Mouse (Mus musculus) layer of hippocampus, adult 2 months (tissue): ENCODE results near the gene Cped1. TPM values are rescaled to one million over a fixed set of nuclear protein-coding genes. Genes with fewer than 3 reads are reported as not detected.
A peak's percentile ranks its signal among the peaks of the same experiment; 100 is the strongest.

Experiments used
- DNase-seq, 2 experiments: peaks; one replicate each; pipeline ENCODE4 v3.0.0; 2022; ENCODE audit warnings: low spot score in 2 of 2
- H3K27ac ChIP-seq: fragments of 200-600 bp; 2 replicates; pipeline ENCODE4 v1.8.1; 2022
- H3K4me3 ChIP-seq: fragments of 200-600 bp; 2 replicates; pipeline ENCODE4 v1.8.1; 2022; ENCODE audit warnings: mild to moderate bottlenecking
- CTCF ChIP-seq: fragments of 200-600 bp; conservative IDR thresholded peaks from 2 replicates; pipeline ENCODE4 v1.8.1; 2022; ENCODE audit warnings: antibody characterized with exemption, mild to moderate bottlenecking, moderate library complexity
- total RNA-seq, 2 experiments: library from RNA; stranded (reverse); gene quantifications; 2 replicates each; pipeline ENCODE4 v1.2.3; 2021

The Cped1 gene
- total RNA-seq, 2 experiments from 2014 or later, result 2.5 to 3.5 TPM

DNA sequence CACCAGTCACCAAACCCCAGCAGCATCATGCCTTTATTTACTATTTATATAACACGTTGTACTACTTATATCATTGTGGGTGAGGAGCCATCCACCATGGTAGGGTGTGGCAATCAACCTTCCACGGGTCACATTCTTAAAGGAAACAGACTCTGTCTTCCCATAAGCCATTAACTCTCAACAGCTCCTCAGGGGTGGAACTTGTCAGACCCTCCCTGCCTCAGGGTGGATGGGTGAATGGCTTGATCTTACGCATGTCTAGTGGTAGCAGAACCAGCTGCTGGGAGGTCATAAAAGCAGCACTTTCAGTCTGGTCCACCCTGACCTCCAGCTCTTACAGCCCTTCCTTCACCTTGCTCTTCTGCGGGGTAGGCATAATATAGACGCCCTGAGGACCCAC is 100.3 kb downstream of the Cped1 start:
- Histone ChIP-seq H3K4me3 (no peak overlapping the region), H3K27ac (no peak overlapping the region)
- TF ChIP-seq CTCF, result no peak
- DNase-seq, result no peak

DNA sequence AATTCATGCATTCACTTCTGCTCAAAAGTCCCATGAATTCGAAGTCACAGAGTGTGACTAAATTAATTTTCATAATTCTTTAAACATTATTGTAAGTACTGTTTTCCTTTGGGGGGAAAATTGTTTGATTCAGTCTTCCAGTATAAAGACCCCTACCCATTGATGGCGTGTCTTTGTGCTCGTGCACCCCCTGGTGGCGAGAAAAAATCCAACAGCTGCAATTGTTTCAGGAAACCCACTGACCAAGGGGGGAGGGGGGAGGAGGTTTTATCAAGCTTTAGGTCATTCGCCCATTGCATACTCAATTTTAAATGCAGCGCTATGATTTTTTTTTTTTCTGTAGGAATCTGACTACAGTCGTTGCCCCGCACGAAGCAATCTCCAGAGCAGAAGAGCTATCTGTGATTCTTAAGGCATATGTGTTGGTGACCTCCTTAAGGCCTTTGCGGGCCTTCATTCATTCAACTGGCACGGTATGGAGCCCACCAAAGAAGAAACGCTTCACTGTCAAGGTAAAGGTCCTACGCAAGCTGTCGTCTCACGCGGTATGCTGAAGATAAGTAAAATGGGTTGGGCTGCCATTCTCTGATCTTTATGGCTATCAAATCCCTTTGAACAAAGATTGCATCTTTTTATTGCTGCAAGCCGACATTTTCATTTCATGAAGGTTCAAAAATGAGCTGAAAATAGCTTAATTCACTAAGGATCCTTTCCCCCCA is 102.8 kb downstream of the Cped1 start:
- peak; percentile 76 for TF ChIP-seq CTCF
- H3K4me3 ChIP-seq, result no peak overlapping the region
- DNase-seq, result no peak
- no peak overlapping the region for H3K27ac ChIP-seq

DNA sequence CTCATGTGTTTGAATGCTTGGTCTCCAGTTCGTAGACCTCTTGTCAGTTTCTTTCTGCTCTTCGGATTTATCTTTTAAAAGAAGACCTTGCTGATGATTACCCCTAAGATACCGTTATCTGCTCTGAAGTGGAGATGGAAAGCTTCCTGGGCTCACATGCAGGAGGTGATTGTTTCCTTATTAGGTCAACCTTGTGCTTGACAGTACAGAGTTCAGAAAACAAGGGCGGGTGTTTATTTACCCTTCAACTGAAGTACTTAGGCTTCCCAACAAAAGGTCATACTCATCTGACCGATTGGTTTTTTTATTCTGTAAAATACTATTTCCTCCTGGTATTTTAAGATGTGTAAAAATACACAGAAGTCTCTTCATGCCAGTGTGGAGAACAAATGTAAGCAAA is 106.1 kb downstream of the Cped1 start:
- Histone ChIP-seq H3K4me3 (no peak overlapping the region), H3K27ac (no peak overlapping the region)
- DNase-seq, result no peak
- no peak for TF ChIP-seq CTCF

DNA sequence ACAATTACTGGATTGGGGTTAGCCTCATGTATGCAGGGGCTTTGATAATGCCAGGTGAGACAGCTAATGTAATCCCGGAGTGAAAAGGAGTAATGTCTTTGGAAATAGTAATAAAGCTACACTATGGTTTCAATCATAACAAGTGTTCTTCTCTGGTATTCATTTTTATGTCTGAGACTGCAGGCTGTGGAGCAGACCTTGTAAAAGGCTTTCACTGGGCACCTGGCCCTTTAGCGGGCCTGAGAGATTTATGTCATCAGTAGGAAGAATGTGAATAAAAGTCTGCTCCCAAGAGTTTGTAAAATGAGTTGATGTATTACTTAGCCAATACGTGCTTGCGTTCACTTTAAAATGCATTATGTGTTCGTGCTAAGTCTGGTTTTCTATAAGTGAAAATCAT is 108.1 kb downstream of the Cped1 start:
- H3K4me3 ChIP-seq, result no peak overlapping the region
- no peak overlapping the region for H3K27ac ChIP-seq
- DNase-seq, result no peak
- TF ChIP-seq CTCF, result no peak

DNA sequence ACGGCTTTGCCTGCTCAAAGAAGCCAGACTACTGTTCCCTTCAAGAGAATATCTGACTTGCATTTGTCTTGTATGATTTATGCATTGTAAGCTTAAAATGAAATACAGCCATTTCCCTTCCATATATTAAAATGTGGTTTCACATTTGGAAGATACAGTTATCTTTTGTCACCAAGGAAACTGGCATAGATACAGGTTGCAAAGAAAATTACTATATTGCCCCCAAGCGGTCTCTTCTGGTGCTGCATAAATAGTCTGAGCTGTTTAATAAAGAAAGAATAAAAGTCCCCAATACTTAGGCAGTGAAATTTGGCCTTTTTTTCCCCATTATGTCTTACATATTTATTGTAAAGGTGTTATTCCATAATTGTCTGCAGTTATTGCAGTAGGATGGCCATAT is 112.0 kb downstream of the Cped1 start:
- Histone ChIP-seq H3K27ac (no peak overlapping the region), H3K4me3 (peak overlapping the region; percentile 23)
- peak; percentile 47 to 56 for DNase-seq
- TF ChIP-seq CTCF, result peak; percentile 87

DNA sequence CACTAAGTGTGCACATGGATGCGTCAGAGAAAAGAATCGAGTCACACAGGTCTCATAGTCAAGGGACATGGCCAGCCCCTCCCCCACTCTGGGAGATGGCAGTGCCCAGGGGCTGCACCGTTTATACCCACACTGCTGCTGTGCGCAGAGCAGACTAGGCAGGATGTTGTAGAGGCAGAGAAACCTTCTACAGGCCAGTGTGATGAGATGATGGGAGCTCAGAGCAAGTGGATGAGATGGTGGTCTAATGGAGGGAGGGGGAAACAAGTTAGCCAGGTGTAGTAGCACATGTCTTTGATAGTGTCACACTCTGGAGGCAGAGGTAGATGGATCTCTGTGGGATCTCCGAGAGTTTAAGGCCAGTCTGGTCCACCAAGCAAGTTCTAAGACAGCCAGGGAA is 114.1 kb downstream of the Cped1 start:
- no peak for TF ChIP-seq CTCF
- Histone ChIP-seq H3K27ac (no peak overlapping the region), H3K4me3 (no peak overlapping the region)
- no peak for DNase-seq

DNA sequence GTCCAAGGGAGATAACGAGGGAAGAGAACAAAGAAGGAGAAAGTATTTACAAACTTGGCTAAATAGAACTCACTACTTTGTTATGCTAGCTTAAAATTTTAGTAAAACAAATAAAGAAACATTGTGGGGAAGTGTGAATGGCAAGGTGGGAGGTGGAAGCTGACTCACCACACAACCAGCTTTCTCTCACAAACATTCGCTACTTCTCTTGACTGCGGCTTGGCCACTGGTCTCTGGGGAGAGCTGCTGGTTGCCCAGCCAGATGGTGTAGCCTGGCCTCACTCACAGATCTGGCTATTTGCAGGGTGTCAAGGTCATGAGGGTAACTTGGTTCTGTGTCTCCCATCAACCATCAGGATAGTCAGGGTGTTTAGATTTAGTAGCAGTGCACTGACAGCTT is 116.2 kb downstream of the Cped1 start:
- H3K4me3 ChIP-seq, result no peak overlapping the region
- DNase-seq, result no peak
- TF ChIP-seq CTCF, result no peak
- no peak overlapping the region for H3K27ac ChIP-seq

DNA sequence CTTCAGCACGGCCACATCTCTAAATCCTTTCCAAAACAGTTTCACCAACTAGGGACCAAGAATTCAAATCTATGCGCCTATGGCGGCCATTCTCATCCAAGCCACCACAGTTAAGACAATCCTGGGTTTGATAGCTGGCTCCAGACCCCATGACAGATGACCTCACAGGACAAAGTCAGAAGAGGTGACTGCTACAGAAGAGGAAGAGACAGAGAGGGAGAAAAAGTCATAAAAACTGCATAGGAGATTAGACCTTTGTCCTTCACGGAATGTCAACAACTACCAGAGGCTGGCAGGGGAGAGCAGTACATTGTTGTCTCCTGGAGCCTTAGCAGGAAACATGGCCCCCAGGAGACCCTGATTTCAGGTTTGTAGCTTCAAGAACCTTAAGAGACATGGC is 117.0 kb downstream of the Cped1 start:
- TF ChIP-seq CTCF, result no peak
- Histone ChIP-seq H3K4me3 (no peak overlapping the region), H3K27ac (no peak overlapping the region)
- DNase-seq, result no peak

DNA sequence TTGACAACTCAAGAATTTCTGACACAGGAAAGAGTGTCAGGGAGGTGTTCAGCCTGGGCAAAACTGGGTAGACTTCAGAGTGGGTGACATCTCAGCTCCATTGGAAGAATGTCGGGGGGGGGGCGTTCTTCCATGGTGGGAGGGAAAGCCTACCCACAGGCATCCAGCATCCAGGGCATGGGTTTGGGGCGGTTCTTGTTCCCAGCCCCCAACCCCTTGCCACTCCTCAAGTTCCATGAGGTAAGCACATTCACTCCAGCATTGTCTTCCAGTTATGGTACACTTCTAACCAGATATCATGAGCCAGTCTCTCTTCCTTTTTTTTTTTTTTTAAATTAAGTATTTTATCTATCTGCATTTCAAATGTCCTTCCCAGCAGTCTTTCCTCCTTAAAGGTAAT is 118.0 kb downstream of the Cped1 start:
- TF ChIP-seq CTCF, result no peak
- H3K27ac ChIP-seq, result no peak overlapping the region
- no peak for DNase-seq
- H3K4me3 ChIP-seq, result no peak overlapping the region

DNA sequence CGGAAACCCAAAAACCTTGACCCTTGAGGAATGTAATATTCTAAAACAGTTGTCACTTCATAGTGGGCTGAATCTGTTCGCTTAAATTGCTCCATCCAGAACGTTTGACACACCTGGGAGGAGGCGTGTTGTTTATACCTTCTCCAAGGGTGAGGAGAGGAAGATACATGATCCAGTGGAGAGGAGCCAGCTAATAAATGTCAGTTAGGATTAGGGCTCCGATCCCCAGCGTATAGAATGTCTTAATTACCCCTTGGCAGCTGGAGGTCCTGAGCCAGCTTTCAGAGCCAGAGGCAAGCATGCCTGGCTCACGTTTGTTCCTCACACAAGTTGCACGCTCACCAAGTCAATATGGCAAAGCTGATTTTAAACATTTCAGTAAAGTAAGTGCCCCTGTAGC is 118.5 kb downstream of the Cped1 start:
- no peak overlapping the region for H3K4me3 ChIP-seq
- no peak for DNase-seq
- TF ChIP-seq CTCF, result no peak
- no peak overlapping the region for H3K27ac ChIP-seq

DNA sequence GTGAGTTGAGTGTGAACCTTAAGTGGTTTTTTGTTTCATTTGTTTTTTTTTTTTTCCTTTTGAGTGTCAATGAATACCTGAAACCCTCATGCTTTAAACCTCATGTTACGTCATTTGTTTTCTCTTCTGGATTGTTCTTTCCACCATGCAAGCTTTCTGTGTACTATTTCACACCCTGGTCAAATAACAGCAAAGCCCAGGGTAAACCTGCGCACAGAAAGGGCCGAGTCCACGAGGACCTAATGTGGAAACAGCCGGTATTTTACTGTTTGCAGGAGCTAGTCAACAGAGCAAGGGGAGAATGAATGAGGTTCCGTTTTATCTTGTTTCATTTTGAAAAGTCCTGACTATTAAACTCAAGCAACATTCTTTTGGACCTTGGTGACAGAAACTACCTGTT is 128.4 kb downstream of the Cped1 start:
- DNase-seq, result no peak
- TF ChIP-seq CTCF, result no peak
- H3K4me3 ChIP-seq, result no peak overlapping the region
- no peak overlapping the region for H3K27ac ChIP-seq

DNA sequence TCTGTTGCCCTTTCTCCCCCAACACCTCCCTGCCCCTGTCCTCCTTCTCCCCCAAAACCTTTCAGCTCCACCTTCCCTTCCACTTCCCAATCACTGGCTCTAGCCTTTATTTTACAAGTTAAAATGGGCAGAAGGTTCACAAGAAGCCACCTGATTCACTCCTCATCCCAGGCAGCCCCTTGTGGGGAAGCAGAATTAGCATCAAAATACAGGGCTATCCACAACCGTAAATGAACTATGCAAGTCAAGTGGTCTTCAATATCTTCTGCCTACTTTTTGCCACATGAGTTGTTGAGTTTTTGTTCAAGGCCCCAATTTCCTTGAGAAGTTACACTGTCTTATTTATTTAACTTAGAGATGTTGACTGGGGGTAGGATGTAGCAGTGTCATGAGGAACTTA is 131.0 kb downstream of the Cped1 start:
- H3K4me3 ChIP-seq, result no peak overlapping the region
- DNase-seq, result no peak
- no peak overlapping the region for H3K27ac ChIP-seq
- no peak for TF ChIP-seq CTCF

DNA sequence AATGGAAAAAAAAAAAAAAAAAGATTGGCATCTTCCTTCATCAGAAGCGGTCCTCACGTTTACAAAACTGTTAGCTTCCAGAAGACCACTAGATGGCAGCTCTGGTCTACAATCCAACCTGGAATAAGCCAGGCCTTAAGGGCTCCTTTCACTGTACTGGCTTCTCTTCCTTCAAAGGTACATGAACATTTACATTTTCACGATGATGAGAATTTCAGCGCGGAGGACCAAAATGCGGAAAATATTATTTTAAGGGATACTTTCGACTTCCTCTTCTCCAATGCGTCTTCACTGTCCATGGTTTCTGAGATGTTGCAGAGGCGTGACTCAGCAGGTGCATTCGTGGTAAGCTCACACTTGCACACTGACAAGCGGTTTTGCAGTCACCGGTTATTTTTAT is 136.4 kb downstream of the Cped1 start:
- peak; percentile 64 to 74 for DNase-seq
- H3K4me3 ChIP-seq, result no peak overlapping the region
- peak; percentile 90 for TF ChIP-seq CTCF

DNA sequence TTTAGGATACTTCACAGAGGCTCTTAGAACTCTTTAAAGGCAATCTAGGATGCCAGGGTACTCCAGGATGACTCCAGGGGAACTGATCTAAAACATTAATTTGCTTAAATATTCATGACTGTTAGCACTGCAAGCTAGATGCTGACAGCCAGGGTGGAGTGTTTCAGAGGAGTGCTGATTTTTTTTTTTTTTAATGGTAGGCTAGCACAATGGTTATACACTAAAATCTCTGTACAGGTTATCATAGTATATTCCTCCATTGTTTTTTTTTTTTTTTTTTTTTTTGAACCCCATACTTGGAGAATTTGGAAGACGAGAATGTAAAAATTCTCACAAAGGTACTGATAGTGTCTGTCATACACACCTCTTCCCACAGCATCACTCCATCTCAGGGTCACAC is 137.0 kb downstream of the Cped1 start:
- Histone ChIP-seq H3K27ac (no peak overlapping the region), H3K4me3 (no peak overlapping the region)
- no peak for DNase-seq
- TF ChIP-seq CTCF, result no peak

More for the DNA sequence above, 136.4 kb downstream of the Cped1 start:
- no peak overlapping the region for H3K27ac ChIP-seq
